Mouse (Mus musculus): ENCODE results near the gene Tmprss5. TPM values are rescaled to one million over a fixed set of nuclear protein-coding genes. Genes with fewer than 3 reads are reported as not detected.

The Tmprss5 gene
- polyA plus RNA-seq, 1 experiment from 2014 or later, result 0.19 TPM

- Histone ChIP-seq H3K27me3 (no peaks in the 10 kb centered on the region), H3K36me3 (no peaks in the 10 kb centered on the region), H3K9ac (no peak overlapping the region), H3K4me2 (no peak overlapping the region), H3K27ac (no peak overlapping the region), H3K4me1 (replicated peaks) (no peaks in the 10 kb centered on the region), H3K9me3 (replicated peaks) (no peaks in the 10 kb centered on the region), H3K4me3 (no peak overlapping the region)
- ATAC-seq (replicated peaks; ENCODE audit: insufficient number of reproducible peaks, insufficient read depth, low FRiP score, low read depth), result no peak; the same call in 1 of the 2 replicates
- WGBS, result 44% methylated on average over 6 of the region's 6 CpGs
Observed at GRCm38 (mm10) chr9:49110476-49111220, 29.6 kb downstream of the Tmprss5 start.

GRCm38 (mm10) chr9:49111296-49111695 is 30.2 kb downstream of the Tmprss5 start:
- ATAC-seq (replicated peaks; ENCODE audit: insufficient number of reproducible peaks, insufficient read depth, low FRiP score, low read depth), result no peak
- WGBS, result 50% methylated on average over 5 of the region's 5 CpGs

GRCm38 (mm10) chr9:49118271-49118825 is 37.3 kb downstream of the Tmprss5 start:
- no peaks in the 10 kb centered on the region; the same call in 1 of the 2 replicates for H3K27me3 ChIP-seq

More at GRCm38 (mm10) chr9:49111296-49111695, 30.2 kb downstream of the Tmprss5 start:
- H3K27ac ChIP-seq, result no peak overlapping the region
- no peaks in the 10 kb centered on the region for H3K36me3 ChIP-seq
- no peak overlapping the region for H3K4me2 ChIP-seq
- no peaks in the 10 kb centered on the region for H3K27me3 ChIP-seq
- no peaks in the 10 kb centered on the region for H3K4me1 ChIP-seq (replicated peaks)
- H3K4me3 ChIP-seq, result no peak overlapping the region
- no peaks in the 10 kb centered on the region for H3K9me3 ChIP-seq (replicated peaks)
- no peak overlapping the region for H3K9ac ChIP-seq

DNA sequence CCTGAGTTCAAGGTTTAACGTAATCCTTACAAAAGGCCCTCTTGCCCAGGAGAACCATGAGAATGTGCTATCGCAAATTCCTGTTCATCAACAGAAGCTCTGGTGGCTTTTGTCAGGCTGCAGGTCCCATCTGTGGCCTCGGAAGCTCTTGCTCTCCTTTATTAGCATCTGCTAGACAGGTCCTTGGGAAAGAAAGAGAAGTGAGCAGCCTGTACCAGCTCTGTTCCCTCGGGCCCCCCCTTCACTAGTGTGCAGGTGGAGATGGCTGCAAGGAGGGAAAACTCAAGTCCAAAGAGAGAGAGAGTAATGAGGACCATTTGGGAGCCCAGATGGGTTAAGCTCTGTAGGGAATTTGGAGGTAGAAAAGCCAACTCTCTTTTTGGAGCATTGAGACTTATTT is 38.7 kb downstream of the Tmprss5 start:
- Histone ChIP-seq H3K9me3 (replicated peaks) (no peaks in the 10 kb centered on the region), H3K9ac (no peak overlapping the region), H3K36me3 (no peaks in the 10 kb centered on the region), H3K27me3 (no peaks in the 10 kb centered on the region; the same call in 1 of the 2 replicates), H3K4me1 (replicated peaks) (no peaks in the 10 kb centered on the region), H3K27ac (no peak overlapping the region), H3K4me3 (no peak overlapping the region), H3K4me2 (no peak overlapping the region)
- WGBS, result 75% methylated on average over 4 of the region's 4 CpGs
- no peak for ATAC-seq (replicated peaks; ENCODE audit: insufficient number of reproducible peaks, insufficient read depth, low FRiP score, low read depth)

More at GRCm38 (mm10) chr9:49118271-49118825, 37.3 kb downstream of the Tmprss5 start:
- Histone ChIP-seq H3K9ac (no peak overlapping the region), H3K4me2 (no peak overlapping the region), H3K9me3 (replicated peaks) (no peaks in the 10 kb centered on the region), H3K4me1 (replicated peaks) (no peaks in the 10 kb centered on the region), H3K4me3 (no peak overlapping the region), H3K27ac (no peak overlapping the region), H3K36me3 (no peaks in the 10 kb centered on the region)
- WGBS, result 40% methylated on average over 3 of the region's 3 CpGs
- ATAC-seq (replicated peaks; ENCODE audit: insufficient number of reproducible peaks, insufficient read depth, low FRiP score, low read depth), result no peak

- no peaks in the 10 kb centered on the region for H3K9me3 ChIP-seq (replicated peaks)
- H3K4me1 ChIP-seq (replicated peaks), result no peaks in the 10 kb centered on the region
- no peaks in the 10 kb centered on the region for H3K27me3 ChIP-seq
- no peak overlapping the region for H3K4me3 ChIP-seq
- no peak overlapping the region for H3K27ac ChIP-seq
- no peaks in the 10 kb centered on the region for H3K36me3 ChIP-seq
- H3K9ac ChIP-seq, result no peak overlapping the region
- WGBS, result 69% methylated on average over 7 of the region's 7 CpGs
- no peak overlapping the region for H3K4me2 ChIP-seq
- no peak for ATAC-seq (replicated peaks; ENCODE audit: insufficient number of reproducible peaks, insufficient read depth, low FRiP score, low read depth)
Observed at GRCm38 (mm10) chr9:49125706-49126105, 44.6 kb downstream of the Tmprss5 start.

GRCm38 (mm10) chr9:49130514-49131010 is 49.5 kb downstream of the Tmprss5 start:
- H3K9ac ChIP-seq, result no peak overlapping the region
- H3K4me3 ChIP-seq, result no peak overlapping the region
- 67% methylated on average over 5 of the region's 5 CpGs for WGBS
- no peaks in the 10 kb centered on the region for H3K9me3 ChIP-seq (replicated peaks)
- no peaks in the 10 kb centered on the region for H3K36me3 ChIP-seq
- H3K4me2 ChIP-seq, result no peak overlapping the region
- no peaks in the 10 kb centered on the region for H3K4me1 ChIP-seq (replicated peaks)
- H3K27ac ChIP-seq, result no peak overlapping the region
- H3K27me3 ChIP-seq, result no peaks in the 10 kb centered on the region
- no peak for ATAC-seq (replicated peaks; ENCODE audit: insufficient number of reproducible peaks, insufficient read depth, low FRiP score, low read depth)

DNA sequence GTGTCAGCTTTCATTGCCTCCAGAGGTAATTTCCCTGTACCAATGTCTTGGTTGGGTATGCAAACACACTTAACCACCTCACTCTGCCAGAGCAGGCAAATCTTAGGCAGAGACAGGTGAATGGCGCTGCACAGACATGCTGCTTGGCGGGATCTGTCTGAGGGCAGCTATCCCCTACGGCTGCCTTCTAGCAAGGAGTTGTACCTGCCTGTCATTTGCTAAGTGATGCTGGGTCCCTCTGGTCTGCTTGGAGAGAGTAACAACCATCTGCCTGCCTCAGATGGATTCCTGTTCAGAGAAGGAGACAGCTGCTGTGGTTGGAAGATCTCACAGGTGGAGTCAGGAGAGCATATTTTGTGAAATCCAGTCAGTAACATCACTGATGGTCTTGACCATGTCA is 62.8 kb downstream of the Tmprss5 start:
- H3K9me3 ChIP-seq (replicated peaks), result no peaks in the 10 kb centered on the region
- no peak overlapping the region for H3K27ac ChIP-seq
- no peak overlapping the region for H3K9ac ChIP-seq
- H3K4me2 ChIP-seq, result no peak overlapping the region
- no peaks in the 10 kb centered on the region for H3K27me3 ChIP-seq
- H3K4me1 ChIP-seq (replicated peaks), result no peaks in the 10 kb centered on the region
- H3K4me3 ChIP-seq, result no peak overlapping the region
- 74% methylated on average over 3 of the region's 3 CpGs for WGBS
- ATAC-seq (replicated peaks; ENCODE audit: insufficient number of reproducible peaks, insufficient read depth, low FRiP score, low read depth), result no peak
- H3K36me3 ChIP-seq, result no peaks in the 10 kb centered on the region

DNA sequence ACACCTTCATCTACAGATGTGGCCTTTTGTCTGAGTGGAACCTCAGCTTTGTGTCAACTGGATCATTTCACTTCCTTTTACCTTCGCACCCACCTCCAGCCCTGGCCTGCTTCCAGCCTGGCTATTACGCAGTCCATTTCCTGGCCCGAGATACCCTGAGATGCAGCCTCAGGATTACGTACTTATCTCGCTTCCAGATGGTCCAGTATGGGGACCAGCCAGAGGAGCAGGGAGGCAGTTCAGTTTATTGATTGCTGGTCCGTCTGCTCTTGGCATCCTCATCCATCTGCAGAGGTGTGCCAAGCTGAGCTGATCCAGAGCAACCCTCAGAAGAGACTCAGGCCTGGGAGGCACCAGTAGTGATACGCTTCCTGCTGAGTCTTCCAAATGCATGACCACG is 64.7 kb downstream of the Tmprss5 start:
- H3K4me1 ChIP-seq (replicated peaks), result no peaks in the 10 kb centered on the region
- no peak overlapping the region for H3K27ac ChIP-seq
- WGBS, result 67% methylated on average over 8 of the region's 8 CpGs
- no peaks in the 10 kb centered on the region for H3K9me3 ChIP-seq (replicated peaks)
- no peak overlapping the region for H3K4me2 ChIP-seq
- no peak overlapping the region for H3K9ac ChIP-seq
- H3K36me3 ChIP-seq, result no peaks in the 10 kb centered on the region
- no peaks in the 10 kb centered on the region for H3K27me3 ChIP-seq
- no peak overlapping the region for H3K4me3 ChIP-seq
- no peak for ATAC-seq (replicated peaks; ENCODE audit: insufficient number of reproducible peaks, insufficient read depth, low FRiP score, low read depth)

DNA sequence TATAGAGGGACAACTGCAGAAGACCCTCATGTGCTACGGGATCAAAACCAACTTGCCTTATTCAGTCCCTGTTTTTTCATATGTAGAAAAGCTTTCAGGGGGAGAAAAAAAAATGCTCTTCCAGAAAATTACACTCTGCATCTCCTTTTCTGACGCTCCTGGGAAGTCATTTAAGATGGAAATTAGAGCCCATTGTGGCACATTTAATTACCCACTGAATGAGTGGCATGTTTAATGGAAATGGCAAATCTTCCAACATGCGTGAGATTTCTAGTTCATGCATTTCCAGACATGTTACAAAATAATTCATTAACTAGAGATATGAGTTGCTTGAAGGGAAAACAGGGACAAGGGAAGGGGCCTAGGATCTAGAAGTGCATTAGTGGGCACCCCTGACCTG is 66.0 kb downstream of the Tmprss5 start:
- no peak overlapping the region for H3K4me2 ChIP-seq
- H3K9ac ChIP-seq, result no peak overlapping the region
- no peaks in the 10 kb centered on the region for H3K4me1 ChIP-seq (replicated peaks)
- H3K4me3 ChIP-seq, result no peak overlapping the region
- no peaks in the 10 kb centered on the region for H3K9me3 ChIP-seq (replicated peaks)
- 80% methylated on average over 3 of the region's 3 CpGs for WGBS
- H3K36me3 ChIP-seq, result no peaks in the 10 kb centered on the region
- H3K27ac ChIP-seq, result no peak overlapping the region
- no peak for ATAC-seq (replicated peaks; ENCODE audit: insufficient number of reproducible peaks, insufficient read depth, low FRiP score, low read depth)
- no peaks in the 10 kb centered on the region for H3K27me3 ChIP-seq

Other genes with a start within 250 kb of the Tmprss5 start
- 6.0 and 7.3 TPM in 2 replicates for gene Zbtb16, start 245.0 kb upstream of the Tmprss5 start, polyA plus RNA-seq (2015; fragmentation: Nextera tagmentation; extraction: Ambion mirVana)
- 0.60 and 0.63 TPM in 2 replicates for gene Htr3a, start 170.2 kb upstream of the Tmprss5 start, polyA plus RNA-seq (2015; fragmentation: Nextera tagmentation; extraction: Ambion mirVana)
- 0.24 TPM in 1 of 2 replicates, not detected in the other for gene Htr3b, start 116.3 kb upstream of the Tmprss5 start, polyA plus RNA-seq (2015; fragmentation: Nextera tagmentation; extraction: Ambion mirVana)
- gene Usp28, start 95.9 kb upstream of the Tmprss5 start, polyA plus RNA-seq (2015; fragmentation: Nextera tagmentation; extraction: Ambion mirVana), result 99.1 and 102 TPM in 2 replicates
- 20.4 and 25.7 TPM in 2 replicates for gene Zw10, start 25.6 kb upstream of the Tmprss5 start, polyA plus RNA-seq (2015; fragmentation: Nextera tagmentation; extraction: Ambion mirVana)
- not detected in 2 replicates for gene Gm4894, start 169.3 kb downstream of the Tmprss5 start, polyA plus RNA-seq (2015; fragmentation: Nextera tagmentation; extraction: Ambion mirVana)

Data from heart, embryonic 15.5 days (tissue).